Mouse (Mus musculus): Measurements from ENCODE around the gene Cox15.

Cox15 gene

DNA sequence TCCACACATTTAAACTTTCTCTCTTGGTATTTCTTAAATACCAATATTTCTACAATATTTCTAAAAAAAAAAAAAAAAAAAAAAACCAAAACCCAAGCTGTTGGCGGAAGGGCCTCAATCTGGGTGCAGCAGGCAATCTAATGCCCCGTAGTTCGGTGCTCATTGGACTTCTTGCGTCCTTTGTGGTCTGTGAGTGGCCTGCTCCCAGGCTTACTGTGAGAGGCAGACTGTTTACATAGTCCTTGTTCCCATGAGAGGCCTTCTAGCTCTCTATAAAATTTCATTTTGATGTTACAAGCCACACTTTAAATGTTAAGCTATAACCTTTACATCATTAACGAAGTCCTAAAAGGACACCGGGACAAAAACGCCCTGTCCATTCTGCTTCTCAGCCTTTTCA lies 44.6 kb downstream of the Cox15 start:
- no peak for DNase-seq (ENCODE audit: low spot score in 2 of 2)

DNA sequence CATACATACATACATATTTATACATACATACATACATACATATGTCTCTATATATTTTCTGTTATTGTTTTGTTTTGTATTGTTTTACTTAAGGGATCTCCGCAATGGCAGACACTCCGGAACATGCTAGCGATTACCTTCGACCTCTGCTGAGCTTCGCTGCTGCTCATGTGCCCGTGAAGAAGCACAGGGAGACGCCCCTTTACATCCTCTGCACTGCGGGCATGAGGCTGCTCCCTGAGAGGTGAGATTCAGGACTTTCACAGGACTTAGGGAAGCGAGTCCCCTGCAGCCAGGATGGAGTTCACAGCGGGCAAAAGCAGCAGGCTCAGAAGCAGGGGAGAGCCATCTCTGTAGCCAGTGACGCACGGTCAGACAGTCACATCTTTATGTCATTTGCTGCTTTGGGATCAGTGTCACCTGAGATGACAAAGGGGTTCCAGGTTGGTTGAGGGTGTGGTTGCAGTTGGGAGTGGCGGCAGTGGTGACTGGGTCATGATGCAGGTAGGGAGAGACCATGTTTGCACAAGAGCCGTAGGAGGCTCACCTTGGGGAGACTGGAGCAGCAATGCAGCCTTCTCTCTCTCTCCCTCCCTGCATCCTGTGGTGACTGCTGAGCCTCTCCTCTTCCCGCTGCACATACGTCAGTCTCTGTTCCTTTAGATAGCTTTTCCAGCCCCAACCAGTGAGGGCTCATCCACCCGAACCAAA lies 47.9 kb downstream of the Cox15 start:
- no peak for DNase-seq (ENCODE audit: low spot score in 2 of 2)

DNA sequence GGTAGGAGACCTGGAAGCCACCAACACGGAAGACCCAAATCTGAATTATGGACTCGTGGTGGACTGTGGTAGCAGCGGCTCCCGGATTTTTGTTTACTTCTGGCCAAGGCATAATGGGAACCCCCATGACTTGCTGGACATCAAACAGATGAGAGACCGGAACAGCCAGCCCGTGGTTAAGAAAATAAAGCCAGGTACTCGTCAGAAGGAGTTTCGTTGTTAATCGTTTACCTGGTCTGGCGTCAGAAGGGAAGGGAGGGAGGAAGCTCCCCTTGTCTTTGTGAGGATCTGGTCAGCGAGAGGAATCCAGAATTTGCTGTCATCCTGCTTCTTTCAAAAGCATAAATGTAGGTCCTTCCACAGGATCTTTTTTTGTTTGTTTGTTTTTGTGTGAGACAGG lies 48.6 kb downstream of the Cox15 start:
- no peak for DNase-seq (ENCODE audit: low spot score in 2 of 2)

DNA sequence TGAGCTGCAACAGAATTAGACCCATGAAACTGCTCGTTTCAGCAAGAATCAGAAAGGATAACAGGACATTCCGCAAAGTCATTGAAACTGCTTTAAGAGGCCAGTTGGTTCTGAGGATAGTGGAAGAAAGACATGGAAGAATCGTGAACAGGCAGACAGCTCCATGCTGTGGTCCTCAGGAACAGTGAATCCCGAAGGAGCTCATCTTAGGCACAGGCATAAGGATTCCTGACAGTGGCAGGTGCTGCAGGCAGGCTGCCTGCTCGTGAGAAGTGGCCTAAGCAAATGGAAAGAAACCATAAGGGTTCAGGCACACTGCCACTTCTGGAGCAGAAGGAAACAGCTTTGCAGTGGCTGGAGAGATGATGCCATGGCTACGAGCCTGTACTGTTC lies 53.0 kb downstream of the Cox15 start:
- peak in 1 of 2 experiments; percentile 23 for DNase-seq (ENCODE audit: low spot score in 2 of 2)

DNA sequence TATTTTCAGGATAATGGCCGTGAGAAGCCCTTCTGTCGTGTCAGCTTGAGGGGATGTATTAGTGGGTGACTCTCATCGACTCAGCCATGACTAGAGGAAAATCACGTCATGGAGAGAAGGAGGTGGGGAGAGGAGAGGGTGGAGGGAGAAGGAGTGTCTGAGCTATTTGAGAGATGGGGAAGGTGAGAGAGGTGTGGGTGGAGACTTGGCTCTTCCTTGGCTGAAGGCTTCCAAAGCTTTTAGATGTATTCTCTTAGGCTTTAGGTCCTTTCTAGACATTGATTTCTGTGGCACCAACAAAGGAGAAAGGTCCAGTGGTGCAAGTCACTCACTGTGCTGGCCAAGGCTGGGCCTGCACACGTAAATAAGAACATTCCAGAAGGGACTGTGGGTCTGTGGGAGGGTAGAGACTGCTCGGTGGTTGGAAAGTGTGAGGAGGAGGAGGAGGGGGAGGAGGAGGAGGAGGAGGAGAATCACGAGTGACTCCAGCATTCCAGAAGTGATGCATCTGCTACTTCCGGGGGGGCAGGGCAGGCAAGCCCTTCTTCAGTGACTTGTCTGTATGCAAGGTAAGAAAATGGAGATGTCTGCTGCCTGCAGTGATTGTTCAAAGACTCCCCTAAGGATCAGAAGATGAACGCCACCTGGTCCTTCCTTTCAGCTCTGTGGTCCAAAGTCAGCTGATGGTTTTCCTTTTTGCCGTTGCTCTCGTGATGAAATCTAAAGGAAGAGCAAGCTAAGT lies 53.6 kb downstream of the Cox15 start:
- DNase-seq (ENCODE audit: low spot score in 2 of 2) = peak; percentile 26 to 60

DNA sequence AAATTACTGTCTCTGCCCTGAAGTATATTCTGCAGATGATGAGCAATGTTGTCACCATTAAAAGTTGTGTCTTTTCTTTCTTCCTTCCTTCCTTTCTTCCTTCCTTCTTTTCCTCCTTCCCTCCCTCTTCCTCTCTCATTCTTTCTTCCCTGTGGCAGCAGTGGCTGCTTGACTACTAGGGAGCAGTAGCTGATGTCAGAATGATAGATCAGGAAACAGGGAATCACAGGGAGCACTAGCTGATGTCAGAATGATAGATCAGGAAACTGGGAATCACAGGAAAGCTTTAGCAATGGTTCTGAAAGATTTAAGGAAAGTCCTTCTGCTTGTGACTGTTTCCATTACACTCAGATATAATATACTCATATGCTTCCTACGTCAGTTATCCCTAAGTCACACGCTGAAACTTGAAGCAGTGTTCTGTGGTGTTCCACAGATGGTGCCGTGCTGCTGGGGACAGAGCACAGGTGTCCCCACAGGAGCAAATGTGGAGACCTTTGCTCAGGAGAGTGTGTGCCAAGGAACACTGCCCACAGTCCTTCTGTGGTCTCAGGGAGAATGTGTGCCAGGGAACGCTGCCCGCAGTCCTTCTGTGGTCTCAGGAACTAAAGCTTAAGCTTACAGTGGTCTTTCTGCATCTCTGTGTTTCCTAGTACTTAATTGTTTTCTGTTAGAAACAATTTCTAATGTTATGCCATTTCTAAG lies 55.0 kb downstream of the Cox15 start:
- DNase-seq (ENCODE audit: low spot score in 2 of 2) = no peak

DNA sequence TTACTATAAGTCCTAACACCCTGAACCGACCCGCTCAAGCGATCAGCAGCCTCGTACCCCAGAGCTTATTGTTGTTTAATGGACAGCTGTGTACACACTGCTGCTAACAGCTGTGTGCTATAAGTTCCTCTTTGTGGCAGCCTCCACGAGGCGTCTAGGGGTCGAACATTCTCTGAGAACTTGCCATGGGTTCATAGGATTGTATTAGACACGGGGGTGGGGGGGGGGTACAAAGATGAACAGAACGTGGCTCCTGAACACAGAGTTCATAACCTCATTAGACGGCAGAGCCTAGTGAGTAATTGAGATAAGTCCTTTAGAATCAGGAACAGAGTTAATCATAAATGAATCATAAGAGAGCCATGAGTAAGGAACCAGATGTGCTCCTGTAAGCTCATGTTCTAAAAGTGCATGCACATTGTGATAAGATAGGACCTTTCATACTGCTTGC lies 57.3 kb downstream of the Cox15 start:
- no peak for DNase-seq (ENCODE audit: low spot score in 2 of 2)

DNA sequence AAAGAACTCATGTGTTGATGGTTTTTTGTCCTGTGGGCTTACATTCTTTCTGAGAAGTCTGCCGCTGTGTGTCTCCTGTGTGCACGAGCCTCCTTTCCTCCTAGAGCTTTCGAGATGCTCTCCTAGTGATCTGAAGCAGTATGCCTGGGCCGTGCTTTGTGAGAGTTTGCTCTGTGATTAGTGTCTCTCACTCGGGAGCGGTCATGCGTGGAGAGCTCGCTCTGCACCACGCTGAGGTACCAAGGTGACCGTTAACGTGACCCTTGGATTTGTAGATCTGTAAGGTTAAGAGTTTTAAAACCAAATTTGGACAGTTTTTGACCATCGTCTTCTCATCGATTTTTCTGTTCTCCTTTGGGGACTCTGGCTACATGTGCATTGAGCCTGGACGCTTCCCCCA lies 60.0 kb downstream of the Cox15 start:
- DNase-seq (ENCODE audit: low spot score in 2 of 2) = no peak

DNA sequence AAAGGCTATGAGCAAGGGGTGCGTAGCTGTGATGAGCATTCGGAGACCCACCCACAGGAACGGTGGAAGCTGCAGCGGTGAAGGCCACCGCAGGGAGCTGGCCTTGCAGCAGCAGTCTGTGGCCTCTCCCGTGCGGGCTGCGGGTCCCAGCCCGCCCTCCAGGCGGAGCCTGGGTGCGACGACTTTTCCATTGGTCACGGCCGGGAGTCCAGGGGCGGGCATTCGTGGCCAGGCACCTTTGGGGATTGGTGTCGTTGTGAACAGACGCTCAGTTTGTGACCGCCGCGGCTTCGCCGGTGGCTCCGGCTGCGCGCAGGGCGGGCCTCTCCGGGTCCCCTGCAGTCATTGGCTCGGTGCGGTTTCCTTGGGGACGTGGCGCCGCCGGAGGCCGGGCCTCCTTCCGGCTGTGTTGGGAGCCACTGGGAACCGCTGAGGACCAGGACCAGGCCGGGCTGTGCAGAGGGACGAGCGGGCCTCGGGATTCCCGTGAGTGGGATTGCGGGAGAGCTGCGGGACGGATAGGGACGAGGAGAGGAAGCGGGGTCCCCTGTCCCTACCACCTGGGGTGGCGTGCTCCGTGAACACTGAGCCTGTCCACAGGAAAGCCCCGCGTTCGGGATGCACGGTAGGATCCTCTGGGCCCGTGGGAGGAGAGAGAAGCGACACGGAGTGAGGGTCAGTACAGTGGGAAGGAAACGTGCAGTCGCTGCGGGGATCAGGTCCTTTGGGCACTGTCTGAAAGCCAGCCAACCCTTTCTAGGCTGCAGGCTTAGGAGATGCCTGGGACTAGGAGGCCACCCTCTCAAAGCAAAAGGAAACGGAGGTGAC lies 63.2 kb downstream of the Cox15 start, which contains the start of gene Entpd7:
Gene Entpd7 (plus strand): TSS at position 254 of the 828 bp plus-strand sequence.
- DNase-seq (ENCODE audit: low spot score in 2 of 2) = peak; percentile 97 to 98

All from right cerebral cortex, postnatal 36 days (tissue).